Mouse (Mus musculus) limb, embryonic 14.5 days (tissue): ENCODE results near the gene Adamts6. TPM values are rescaled to one million over a fixed set of nuclear protein-coding genes. Genes with fewer than 3 reads are reported as not detected.

ENCODE experiments used
- ATAC-seq: fragments of 200-750 bp; cut with Nextera tagmentation; 2 replicates; pipeline ENCODE4 v1.8.0; 2017; ENCODE audit warnings: low read depth, moderate number of reproducible peaks, moderate TSS enrichment; ENCODE audit not compliant: low FRiP score
- DNase-seq: peaks from one replicate; pipeline ENCODE4 v3.0.0-alpha.2; 2015; ENCODE audit warnings: low spot score
- H3K27ac ChIP-seq: fragments of 300-500 bp; sonication (generic); replicated peaks from 2 replicates; pipeline ENCODE4 v1.5.1; 2014; ENCODE audit warnings: low read depth, mild to moderate bottlenecking, low read length, moderate library complexity, mixed read lengths
- H3K27me3 ChIP-seq: fragments of 300-500 bp; sonication (generic); 2 replicates; pipeline ENCODE4 v1.6.1; 2014; ENCODE audit warnings: low read length, mixed read lengths; ENCODE audit not compliant: control insufficient read depth, insufficient read depth
- H3K36me3 ChIP-seq: fragments of 300-500 bp; sonication (generic); 2 replicates; pipeline ENCODE4 v1.6.1; 2014; ENCODE audit warnings: mild to moderate bottlenecking, low read length, moderate library complexity, mixed read lengths; ENCODE audit not compliant: control insufficient read depth, insufficient read depth
- H3K4me1 ChIP-seq: fragments of 300-500 bp; sonication (generic); 2 replicates; pipeline ENCODE4 v1.6.1; 2014; ENCODE audit warnings: antibody characterized with exemption, low read length, mixed read lengths; ENCODE audit not compliant: control insufficient read depth, insufficient read depth
- H3K4me2 ChIP-seq: fragments of 300-500 bp; sonication (generic); replicated peaks from 2 replicates; pipeline ENCODE4 v1.6.1; 2014; ENCODE audit warnings: low read depth, mild to moderate bottlenecking, low read length, moderate library complexity; ENCODE audit not compliant: severe bottlenecking
- H3K4me3 ChIP-seq: fragments of 300-500 bp; sonication (generic); replicated peaks from 2 replicates; pipeline ENCODE4 v1.5.1; 2014; ENCODE audit warnings: low read length
- H3K9ac ChIP-seq: fragments of 300-500 bp; sonication (generic); 2 replicates; pipeline ENCODE4 v1.6.1; 2014; ENCODE audit warnings: mild to moderate bottlenecking, low read depth, low read length, moderate library complexity; ENCODE audit not compliant: severe bottlenecking
- H3K9me3 ChIP-seq: fragments of 300-500 bp; sonication (generic); 2 replicates; pipeline ENCODE4 v1.6.1; 2016; ENCODE audit warnings: low read length; ENCODE audit not compliant: control insufficient read depth
- POLR2A ChIP-seq: fragments of 200-500 bp; IDR thresholded peaks from 2 replicates; pipeline ENCODE4 v1.8.0; 2012; ENCODE audit warnings: inconsistent platforms, mild to moderate bottlenecking, moderate library complexity, borderline replicate concordance; ENCODE audit not compliant: insufficient read depth, insufficient read length; ENCODE audit errors: extremely low read depth
- WGBS: fragments of 180-500 bp; shearing (Covaris S2); extraction: QIAGEN DNeasy Blood & Tissue Kit; methylation state at CpG from one replicate; pipeline ENCODE4 v1.1.7; 2014; 5-methylcytosine and 5-hydroxymethylcytosine counted together
- polyA plus RNA-seq, 2 experiments: library from polyadenylated mRNA; depleted of rRNA in 1 of 2; stranded (reverse) in 1 of 2; unstranded in 1 of 2; fragments of >200 nt; fragmentation: Nextera tagmentation in 1 of 2; extraction: Ambion mirVana in 1 of 2; gene quantifications; 2 replicates each; pipeline versions ENCODE4 v1.2.1 to v1.2.3; 2012 to 2014

The Adamts6 gene
- polyA plus RNA-seq, 2 experiments: 5.0 to 13.8 TPM

DNA sequence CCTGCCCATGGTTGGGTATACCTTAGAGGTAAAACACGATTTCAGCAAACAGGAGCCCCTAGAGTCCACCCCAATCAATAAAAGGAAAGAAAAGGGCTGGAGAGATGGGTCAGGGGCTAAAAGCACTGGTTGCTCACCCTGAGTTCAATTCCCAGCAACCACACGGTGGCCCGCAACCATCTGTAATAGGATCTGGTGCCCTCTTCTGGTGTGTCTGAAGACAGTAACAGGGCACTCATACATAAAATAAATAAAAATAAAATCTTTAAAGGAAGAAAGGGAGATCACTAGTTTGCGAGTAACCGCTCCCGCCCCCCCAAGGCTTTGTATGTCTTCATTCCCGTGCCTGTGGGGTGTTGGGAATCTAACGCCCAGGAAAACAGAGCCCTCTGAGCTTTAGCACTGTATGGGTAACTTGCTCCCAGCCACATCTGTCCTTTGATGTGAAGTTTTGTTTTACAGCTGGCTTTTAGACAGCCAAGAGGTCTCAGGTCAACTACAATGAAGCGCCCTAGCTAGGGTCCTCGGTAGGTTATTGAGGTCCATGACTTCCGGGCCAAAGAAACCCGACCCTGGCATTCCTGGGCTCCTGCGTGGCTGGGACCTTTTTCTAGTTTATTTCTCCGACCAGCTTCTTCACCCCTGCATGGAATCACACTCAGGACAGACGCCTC lies 230.1 kb downstream of the Adamts6 start:
- Histone ChIP-seq H3K27me3 (no peaks in the 10 kb centered on the region), H3K9me3 (no peaks in the 10 kb centered on the region), H3K36me3 (no peaks in the 10 kb centered on the region), H3K4me2 (peak overlapping the region; percentile 59), H3K4me1 (peaks cover 15% of the 10 kb centered on the region), H3K27ac (peak overlapping the region; percentile 93), H3K9ac (peak overlapping the region; percentile 72), H3K4me3 (peak overlapping the region; percentile 34)
- 40% methylated on average over 15 of the region's 15 CpGs for WGBS
- TF ChIP-seq POLR2A: no peak
- ATAC-seq (peak; percentile 58; the same call in 1 of the 2 replicates), DNase-seq (no peak)

DNA sequence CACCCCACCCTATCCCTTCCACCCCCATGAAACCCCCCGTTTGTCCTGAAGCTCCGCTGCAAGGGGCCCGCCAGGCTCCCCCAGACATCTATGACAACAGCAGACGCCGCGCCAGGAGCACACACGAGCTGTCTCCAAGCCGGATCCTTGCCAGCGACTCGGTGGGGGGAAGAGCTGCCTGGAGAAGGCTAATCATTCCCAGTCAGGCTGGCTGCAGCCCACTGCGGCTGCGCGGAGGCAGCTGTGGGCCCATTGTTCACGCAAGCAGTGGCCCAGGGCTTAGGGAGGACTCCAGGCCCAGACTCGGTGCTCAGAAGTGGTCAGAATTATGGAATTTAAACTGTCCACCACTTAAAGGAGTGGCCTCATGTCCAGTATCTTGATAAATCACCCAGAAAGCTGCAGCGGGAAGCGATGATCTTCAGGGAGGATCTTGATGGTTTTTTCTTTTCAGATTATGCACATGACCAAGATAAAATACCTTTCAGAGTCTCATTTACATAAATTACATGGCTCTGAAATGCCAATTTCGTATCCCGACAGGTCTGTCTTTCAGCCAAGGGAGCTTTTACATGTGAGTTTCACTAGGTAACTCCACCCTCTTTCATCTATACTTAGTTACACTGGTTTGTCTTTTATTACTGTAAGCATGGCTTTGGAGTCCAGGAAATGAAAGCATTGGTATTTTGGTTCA lies 230.8 kb downstream of the Adamts6 start:
- 0 out of 2 replicates have a peak, but pooled peaks have one; percentile 35 for TF ChIP-seq POLR2A
- peak; percentile 94 for ATAC-seq
- H3K9me3 ChIP-seq: no peaks in the 10 kb centered on the region
- peak overlapping the region; percentile 93 for H3K27ac ChIP-seq
- peak; percentile 90 for DNase-seq
- H3K9ac ChIP-seq: peak overlapping the region; percentile 72
- no peaks in the 10 kb centered on the region for H3K27me3 ChIP-seq
- no peaks in the 10 kb centered on the region for H3K36me3 ChIP-seq
- peaks cover 15% of the 10 kb centered on the region for H3K4me1 ChIP-seq
- 11% methylated on average over 19 of the region's 19 CpGs for WGBS
- H3K4me2 ChIP-seq: peak overlapping the region; percentile 59
- H3K4me3 ChIP-seq: peak overlapping the region; percentile 34

DNA sequence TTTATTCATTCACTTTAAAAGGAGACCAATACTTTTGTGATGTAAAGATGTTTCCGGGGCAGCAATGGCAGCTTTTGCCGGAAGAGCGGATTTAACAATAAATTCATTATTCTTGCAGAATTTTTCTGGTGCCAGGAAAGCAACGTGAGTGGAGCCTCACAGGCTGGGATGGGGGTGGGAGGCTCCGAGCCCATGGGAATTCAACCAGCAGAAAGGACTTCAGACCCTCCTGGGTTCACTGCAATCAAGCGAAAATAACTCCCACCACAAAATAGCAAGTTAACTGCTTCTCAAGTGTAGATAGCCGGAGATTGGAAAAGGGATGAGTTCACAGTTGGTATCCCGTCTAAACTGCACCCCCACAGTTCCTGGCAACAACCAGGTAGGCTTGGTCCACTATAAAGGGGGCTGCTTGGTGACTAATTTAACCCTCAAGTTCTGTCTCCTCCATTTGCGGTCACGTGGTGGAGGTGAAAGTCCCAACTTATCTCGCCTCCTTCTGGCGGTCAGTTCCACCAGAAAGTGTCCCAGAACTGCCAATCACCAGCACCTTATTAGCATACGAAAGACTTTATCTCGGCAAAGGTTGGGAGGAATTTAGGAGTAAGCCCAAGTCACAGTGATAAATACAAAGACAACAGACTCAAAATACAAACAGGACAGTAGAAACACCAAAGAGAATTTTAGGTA lies 231.5 kb downstream of the Adamts6 start:
- Histone ChIP-seq H3K9ac (no peak overlapping the region; the same call in 1 of the 2 replicates), H3K4me2 (peak overlapping the region; percentile 59), H3K27me3 (no peaks in the 10 kb centered on the region), H3K36me3 (no peaks in the 10 kb centered on the region), H3K9me3 (no peaks in the 10 kb centered on the region), H3K4me1 (peaks cover 15% of the 10 kb centered on the region), H3K27ac (peak overlapping the region; percentile 93), H3K4me3 (no peak overlapping the region)
- no peak for DNase-seq
- no peak for ATAC-seq
- 68% methylated on average over 14 of the region's 14 CpGs for WGBS
- TF ChIP-seq POLR2A: no peak

DNA sequence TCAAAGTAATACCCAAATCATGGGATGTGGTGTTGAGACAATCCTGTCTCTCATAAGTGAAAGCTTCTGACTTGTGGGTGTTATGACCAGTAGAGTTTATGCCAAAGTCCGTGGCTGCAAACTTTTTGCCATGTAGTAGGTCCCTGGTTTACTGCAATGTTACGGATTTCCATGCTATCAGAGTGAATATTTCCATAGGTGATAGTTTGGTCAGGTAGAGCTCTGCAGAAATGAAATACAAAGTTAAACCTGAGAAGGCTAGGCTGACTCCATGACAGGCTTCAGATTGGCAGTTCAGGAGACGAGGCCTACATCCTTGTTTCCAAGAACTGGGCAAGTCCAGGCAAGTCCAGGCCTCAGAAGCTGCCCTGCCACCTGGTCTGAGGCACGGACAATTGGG lies 232.3 kb downstream of the Adamts6 start:
- Histone ChIP-seq H3K27ac (no peak overlapping the region), H3K27me3 (no peaks in the 10 kb centered on the region), H3K9me3 (no peaks in the 10 kb centered on the region), H3K9ac (no peak overlapping the region), H3K36me3 (no peaks in the 10 kb centered on the region), H3K4me3 (no peak overlapping the region), H3K4me2 (no peak overlapping the region), H3K4me1 (peaks cover 15% of the 10 kb centered on the region)
- TF ChIP-seq POLR2A: no peak
- DNase-seq (no peak), ATAC-seq (no peak)
- WGBS: 87% methylated on average over 4 of the region's 4 CpGs

DNA sequence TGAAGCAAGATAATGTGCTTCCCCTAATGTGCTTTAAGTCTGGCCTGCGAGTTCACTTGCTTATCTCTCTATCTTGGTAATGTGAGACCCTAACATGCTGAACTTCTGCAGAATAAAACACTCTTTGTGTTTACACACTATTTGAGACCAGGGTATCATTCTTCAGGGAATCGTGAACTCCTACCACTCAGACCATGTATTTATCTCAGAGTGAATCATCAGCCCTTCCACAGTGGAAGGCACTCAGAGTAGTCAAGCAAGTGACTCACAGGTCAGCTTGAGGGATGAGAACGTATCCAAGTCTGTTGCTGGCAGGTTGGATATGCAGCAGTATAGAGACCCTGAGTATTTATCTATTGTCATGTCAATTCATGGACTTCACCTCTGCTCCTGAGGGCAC lies 232.8 kb downstream of the Adamts6 start:
- Histone ChIP-seq H3K9ac (no peak overlapping the region), H3K4me3 (no peak overlapping the region), H3K27ac (no peak overlapping the region), H3K4me2 (no peak overlapping the region), H3K27me3 (no peaks in the 10 kb centered on the region), H3K9me3 (no peaks in the 10 kb centered on the region), H3K4me1 (peaks cover 15% of the 10 kb centered on the region), H3K36me3 (no peaks in the 10 kb centered on the region)
- no peak for DNase-seq
- 82% methylated on average over 3 of the region's 3 CpGs for WGBS
- no peak for ATAC-seq
- no peak for TF ChIP-seq POLR2A
